In genomic region chr13:112861825-112862306, GRCm38 (mm10) we compare ENCODE assay signal across 7 mouse cellular contexts.
DNase-seq lines count a peak whose midpoint lies in the region.

No protein-coding gene starts in this region.

- intact Hi-C loops in gastrocnemius, postnatal 14 days (cut with DNase I; ENCODE audit: low total_unique reads) = loop anchor here (5.0 kb wide), 1 partner anchor 190 kb away; no protein-coding TSS in a partner anchor

- DNase-seq in urinary bladder, postnatal 14 days (ENCODE audit: low spot score) = peak; percentile 27
- no peak for DNase-seq in urinary bladder, postnatal 10 days (ENCODE audit: low spot score)
- peak; percentile 25 for DNase-seq in gastrocnemius, postnatal 14 days
- DNase-seq in kidney, postnatal 14 days = peak; percentile 83
- DNase-seq in right cerebral cortex, postnatal 25 days = no peak
- DNase-seq in cerebellum, adult 11 months = no peak
- no peak for DNase-seq in left cerebral cortex, adult 9 months (ENCODE audit: low spot score in 2 of 2)

Comparison
In these comparisons a context has a peak if more than half of its experiments do, and no peak if none do; other contexts are left out.
1. DNase-seq: peak in urinary bladder, postnatal 14 days (single experiment), gastrocnemius, postnatal 14 days (single experiment) and kidney, postnatal 14 days (single experiment); none in urinary bladder, postnatal 10 days (single experiment), right cerebral cortex, postnatal 25 days (single experiment), cerebellum, adult 11 months (single experiment) and left cerebral cortex, adult 9 months (0 of 2).